Mouse (Mus musculus) left cerebral cortex, postnatal 4 days (tissue): ENCODE results near the gene Ercc6. TPM values are rescaled to one million over a fixed set of nuclear protein-coding genes. Genes with fewer than 3 reads are reported as not detected.

ENCODE experiments used
- DNase-seq: peaks from one replicate; pipeline ENCODE4 v3.0.0-alpha.2; 2022
- intact Hi-C: fragments of 180-260 bp; cut with DNase I; formaldehyde crosslinking; loops from one replicate; pipeline ENCODE4 v1.15.1; 2025
- total RNA-seq, 2 experiments: library from RNA; stranded (reverse); gene quantifications; 2 replicates each; pipeline ENCODE4 v1.2.3; 2021

The Ercc6 gene
- total RNA-seq, 2 experiments from 2014 or later = 27.9 to 29.0 TPM

DNA sequence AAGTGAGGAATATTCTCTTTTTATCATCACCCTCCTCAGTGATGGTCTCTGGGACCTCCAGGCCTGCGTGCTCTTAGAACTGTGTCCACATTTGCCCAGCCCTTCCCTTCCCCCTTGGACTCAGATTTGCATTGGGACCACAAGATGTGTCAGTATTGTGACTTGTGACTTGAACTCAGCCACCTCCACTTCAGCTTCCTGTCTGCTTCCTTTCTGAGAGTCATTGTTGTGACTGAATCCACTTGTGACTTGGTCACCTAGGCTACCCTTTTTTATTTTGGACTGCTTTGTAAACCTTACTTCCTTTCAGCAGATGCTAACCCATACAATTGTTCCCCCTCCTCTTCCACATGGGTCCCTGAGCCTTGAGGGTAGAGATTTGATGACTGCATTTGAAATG lies 2.8 kb downstream of the Ercc6 start:
- no peak for DNase-seq
- intact Hi-C loops = no loop called here

DNA sequence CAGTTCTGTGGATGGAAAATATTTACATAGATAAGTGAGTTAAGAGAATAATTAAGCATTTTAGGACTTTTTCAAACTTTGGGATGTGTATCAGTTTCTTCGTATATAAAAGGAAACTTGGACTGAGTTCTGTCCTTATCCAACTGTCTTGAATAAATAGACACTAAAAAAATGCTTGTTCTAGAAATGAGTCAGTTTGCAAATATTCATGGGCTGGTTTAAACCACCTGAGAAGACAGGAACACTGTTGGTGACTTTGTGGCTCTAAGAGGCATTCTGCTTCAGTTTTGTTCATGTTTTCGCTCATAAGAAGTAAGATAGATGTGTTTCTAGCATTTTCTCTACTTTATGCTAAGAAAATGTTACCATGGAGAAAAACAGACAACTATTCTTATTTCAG lies 5.2 kb downstream of the Ercc6 start:
- intact Hi-C loops = no loop called here
- no peak for DNase-seq

GRCm38 (mm10) chr14:32520400-32520926 lies 7.1 kb downstream of the Ercc6 start:
- intact Hi-C loops = no loop called here
- no peak for DNase-seq

GRCm38 (mm10) chr14:32522336-32522735 lies 9.0 kb downstream of the Ercc6 start:
- intact Hi-C loops = no loop called here
- DNase-seq = no peak

- DNase-seq = no peak
- intact Hi-C loops = no loop called here
These were observed 10.8 kb downstream of the Ercc6 start for GRCm38 (mm10) chr14:32524071-32524470.

DNA sequence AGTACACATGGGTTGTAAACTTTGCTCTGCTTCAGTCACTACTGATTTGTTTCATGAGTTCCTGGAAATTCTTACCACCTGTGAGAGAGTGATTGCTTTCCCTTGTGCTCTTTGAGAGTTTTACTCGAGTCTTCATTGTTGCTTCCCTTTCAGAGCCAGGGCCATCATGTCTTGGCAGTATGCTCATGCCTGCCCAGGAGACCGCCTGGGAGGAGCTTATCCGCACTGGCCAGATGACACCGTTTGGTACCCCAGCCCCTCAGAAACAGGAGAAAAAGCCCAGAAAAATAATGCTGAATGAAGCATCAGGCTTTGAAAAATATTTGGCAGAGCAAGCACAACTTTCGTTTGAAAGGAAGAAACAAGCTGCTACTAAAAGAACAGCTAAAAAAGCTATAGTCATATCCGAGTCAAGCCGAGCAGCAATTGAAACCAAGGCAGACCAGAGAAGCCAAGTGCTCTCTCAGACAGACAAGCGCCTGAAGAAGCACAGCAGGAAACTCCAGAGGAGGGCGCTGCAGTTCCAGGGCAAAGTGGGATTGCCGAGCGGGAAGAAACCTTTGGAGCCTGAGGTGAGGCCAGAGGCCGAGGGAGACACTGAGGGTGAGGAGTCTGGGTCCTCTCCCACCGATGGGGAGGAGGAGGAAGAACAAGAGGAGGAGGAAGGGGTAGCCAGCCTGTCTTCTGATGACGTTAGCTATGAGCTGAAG lies 12.8 kb downstream of the Ercc6 start:
- intact Hi-C loops = no loop called here
- peak; percentile 49 for DNase-seq

- intact Hi-C loops = no loop called here
- DNase-seq = no peak
These were observed 13.9 kb downstream of the Ercc6 start for GRCm38 (mm10) chr14:32527211-32527610.

DNA sequence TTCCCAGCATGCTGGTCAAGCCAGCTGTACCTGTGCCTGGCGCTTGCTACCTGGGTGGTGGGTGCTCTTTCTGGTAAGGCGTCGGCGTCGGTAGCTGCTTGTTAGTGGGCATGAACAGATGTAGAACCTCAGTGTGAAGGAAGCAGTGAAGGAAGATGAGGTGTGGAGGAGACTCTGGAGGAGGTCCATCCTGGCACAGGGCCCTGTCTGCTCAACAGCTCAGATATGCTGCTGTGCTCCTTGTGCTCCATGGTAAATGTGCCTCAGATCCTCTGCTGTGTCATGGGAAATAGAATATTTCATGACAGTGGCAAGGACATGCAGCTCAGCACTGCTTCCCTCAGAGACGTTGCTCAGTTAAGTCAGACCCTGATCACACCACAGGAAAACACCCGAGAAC lies 15.7 kb downstream of the Ercc6 start:
- intact Hi-C loops = no loop called here
- DNase-seq = no peak

DNA sequence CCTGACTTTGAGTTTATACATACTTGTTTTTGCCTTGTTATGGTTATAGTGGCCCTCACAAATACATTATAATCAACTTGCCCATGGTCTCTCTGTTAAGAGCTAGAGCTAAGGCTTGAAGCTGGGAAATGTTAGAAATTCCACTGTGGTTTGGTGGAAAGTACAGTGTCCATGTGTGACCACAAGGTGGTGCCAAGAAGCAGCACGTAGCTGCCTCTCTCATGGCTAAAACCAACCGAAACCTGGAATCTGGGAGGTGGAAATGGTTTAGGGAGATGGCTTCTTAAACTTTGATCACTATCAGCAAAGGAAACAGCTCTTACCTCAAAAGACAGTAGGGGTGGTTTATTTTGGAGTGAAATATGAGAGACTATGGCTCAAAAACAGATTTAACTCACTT lies 17.6 kb downstream of the Ercc6 start:
- DNase-seq = peak; percentile 39
- intact Hi-C loops = loop anchor here (10.0 kb wide), 1 partner anchor 674 kb away; no protein-coding TSS in a partner anchor

DNA sequence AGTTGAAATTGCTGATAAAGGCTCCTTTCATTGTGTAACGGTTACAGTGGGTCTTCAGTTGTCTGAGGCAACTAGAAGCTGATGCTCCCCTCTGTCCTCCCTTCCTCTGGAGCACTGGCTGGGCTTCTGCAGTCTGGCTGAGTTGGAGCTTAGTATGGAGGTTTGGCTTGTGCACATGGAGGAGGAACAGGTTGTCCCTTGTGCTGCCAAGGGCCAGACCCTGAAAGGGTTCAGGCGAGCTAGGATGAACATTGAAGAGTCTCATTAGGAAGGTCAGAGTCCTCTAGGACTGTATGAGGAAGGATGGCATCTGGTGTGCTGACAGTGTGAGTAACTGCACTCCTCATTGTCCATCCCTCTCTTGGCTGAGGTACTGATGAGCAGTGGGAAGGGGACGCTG lies 18.1 kb downstream of the Ercc6 start:
- no peak for DNase-seq
- intact Hi-C loops = loop anchor here (10.0 kb wide), 1 partner anchor 673 kb away; no protein-coding TSS in a partner anchor

DNA sequence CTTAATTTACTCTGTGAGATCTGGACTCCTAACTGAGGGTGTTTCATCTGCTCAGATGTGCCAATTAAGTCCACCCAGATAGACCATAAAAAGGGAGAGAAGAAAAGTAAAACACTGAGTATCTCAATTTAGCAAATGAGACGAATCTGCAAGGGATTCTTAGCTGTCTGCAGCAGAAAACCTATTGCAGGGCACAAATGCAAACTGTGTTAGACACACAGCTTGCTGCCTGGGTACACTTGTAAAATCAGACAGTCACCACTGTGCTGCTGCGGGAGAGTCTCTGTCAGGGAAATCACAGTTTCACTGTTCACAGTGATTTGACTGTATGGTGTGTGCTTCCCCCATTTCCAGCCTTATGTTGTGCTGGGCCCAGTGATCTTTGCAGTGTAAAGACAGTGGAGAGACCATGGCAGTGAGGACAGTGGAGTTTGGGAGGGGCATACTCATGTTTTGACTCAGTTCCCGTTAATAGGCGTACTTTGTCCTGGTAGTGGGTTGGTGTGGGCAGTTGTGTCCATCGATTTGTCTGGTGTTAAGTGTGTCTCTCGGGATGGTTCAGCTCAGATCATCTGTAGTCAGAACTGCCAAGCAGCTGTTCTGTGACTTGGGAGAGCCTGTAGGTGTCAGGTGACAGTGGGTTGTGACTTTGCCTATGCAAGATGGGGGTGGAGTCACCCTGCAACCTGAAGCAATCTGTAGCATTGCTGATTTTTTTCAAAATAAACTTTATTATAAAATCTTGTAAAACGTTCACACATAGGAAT lies 19.2 kb downstream of the Ercc6 start:
- intact Hi-C loops = loop anchor here (10.0 kb wide), 1 partner anchor 672 kb away; no protein-coding TSS in a partner anchor

DNA sequence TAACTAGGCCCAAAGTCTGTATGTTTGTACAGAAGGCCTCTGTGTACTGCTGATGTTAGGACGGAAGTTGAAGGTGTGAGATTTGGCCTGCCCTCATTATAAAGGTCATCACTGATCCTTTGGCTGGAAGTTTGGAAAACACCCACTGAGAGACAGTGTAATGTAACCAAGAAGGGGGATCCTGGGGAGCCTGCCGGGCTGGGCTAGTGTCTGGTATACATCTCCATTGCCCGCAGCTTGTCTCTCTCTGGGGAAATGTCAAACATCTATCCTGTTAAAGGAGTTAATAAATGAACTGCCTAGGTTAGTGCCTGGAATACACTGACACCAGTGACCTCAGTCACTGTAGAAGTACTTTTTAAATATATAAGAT lies 19.8 kb downstream of the Ercc6 start:
- DNase-seq = no peak
- intact Hi-C loops = loop anchor here (10.0 kb wide), 1 partner anchor 672 kb away; no protein-coding TSS in a partner anchor

More for the DNA sequence above, 19.2 kb downstream of the Ercc6 start:
- no peak for DNase-seq

GRCm38 (mm10) chr14:32533656-32534055 lies 20.3 kb downstream of the Ercc6 start:
- no peak for DNase-seq
- intact Hi-C loops = loop anchor here (10.0 kb wide), 1 partner anchor 671 kb away; no protein-coding TSS in a partner anchor

GRCm38 (mm10) chr14:32534137-32534536 lies 20.8 kb downstream of the Ercc6 start:
- intact Hi-C loops = loop anchor here (10.0 kb wide), 1 partner anchor 671 kb away; no protein-coding TSS in a partner anchor
- no peak for DNase-seq

DNA sequence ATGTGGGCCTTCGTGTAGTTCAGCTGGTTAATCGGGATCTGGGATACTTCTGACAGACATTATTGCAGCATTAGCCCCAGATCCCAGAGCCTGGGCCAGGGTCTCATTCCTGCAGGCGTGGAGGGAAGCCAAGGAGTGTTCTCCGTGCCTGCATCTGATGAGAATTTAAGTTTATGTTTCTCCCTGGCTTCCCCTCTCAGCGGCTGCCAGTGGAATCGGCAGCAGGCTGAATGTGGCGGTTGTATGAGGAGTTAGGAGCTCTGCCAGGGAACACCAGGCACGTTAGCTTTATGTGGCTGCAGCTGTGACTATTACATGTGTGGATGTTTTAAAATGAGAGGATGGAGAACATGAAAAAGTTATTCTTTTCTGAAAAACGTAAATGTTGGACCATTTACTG lies 23.4 kb downstream of the Ercc6 start:
- DNase-seq = no peak
- intact Hi-C loops = loop anchor here (5.0 to 10.0 kb wide), 2 partner anchors 46 to 668 kb away; no protein-coding TSS in a partner anchor

GRCm38 (mm10) chr14:32538115-32538514 lies 24.8 kb downstream of the Ercc6 start:
- intact Hi-C loops = loop anchor here (5.0 to 10.0 kb wide), 2 partner anchors 44 to 667 kb away; no protein-coding TSS in a partner anchor
- DNase-seq = no peak

GRCm38 (mm10) chr14:32543075-32543474 lies 29.8 kb downstream of the Ercc6 start:
- no peak for DNase-seq
- intact Hi-C loops = no loop called here

DNA sequence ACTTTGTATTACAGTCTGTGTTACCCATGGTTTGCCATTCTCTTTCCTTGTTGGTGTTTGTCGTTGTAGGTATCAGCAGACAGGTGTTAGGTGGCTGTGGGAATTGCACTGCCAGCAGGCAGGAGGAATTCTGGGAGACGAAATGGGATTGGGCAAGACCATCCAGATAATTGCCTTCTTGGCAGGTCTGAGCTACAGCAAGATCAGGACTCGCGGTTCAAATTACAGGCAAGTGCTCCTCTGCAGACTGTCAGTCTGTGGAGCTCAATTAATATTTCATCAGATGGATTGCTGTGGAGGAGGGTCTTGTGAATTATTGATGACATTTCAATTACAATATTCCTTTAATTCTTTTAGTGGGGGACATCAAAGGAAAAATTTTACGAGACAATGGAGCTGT lies 33.4 kb downstream of the Ercc6 start:
- no peak for DNase-seq
- intact Hi-C loops = no loop called here

GRCm38 (mm10) chr14:32551854-32552253 lies 38.5 kb downstream of the Ercc6 start:
- intact Hi-C loops = no loop called here

GRCm38 (mm10) chr14:32553198-32553903 lies 40.0 kb downstream of the Ercc6 start:
- no peak for DNase-seq
- intact Hi-C loops = no loop called here

More at GRCm38 (mm10) chr14:32551854-32552253, 38.5 kb downstream of the Ercc6 start:
- no peak for DNase-seq
